Mouse (Mus musculus) testis, postnatal 14 days (tissue): Measurements from ENCODE around the gene Rrp7a.
"Not testable (repeated sequence)": the region's sequence is repeated elsewhere in the genome, so short reads cannot be mapped to it uniquely, and the experiment has no call there.

ENCODE experiments used
- DNase-seq: peaks from one replicate; pipeline ENCODE4 v3.0.0; 2021; ENCODE audit warnings: low spot score

Rrp7a gene

GRCm38 (mm10) chr15:83156929-83157666 is 34.5 kb upstream of the Rrp7a start:
- DNase-seq = no peak

GRCm38 (mm10) chr15:83155672-83156419 is 33.2 kb upstream of the Rrp7a start:
- no peak for DNase-seq

GRCm38 (mm10) chr15:83154309-83154708 is 31.7 kb upstream of the Rrp7a start:
- DNase-seq = no peak

GRCm38 (mm10) chr15:83150694-83151093 is 28.1 kb upstream of the Rrp7a start:
- no peak for DNase-seq

- no peak for DNase-seq
These were observed 27.5 kb upstream of the Rrp7a start for GRCm38 (mm10) chr15:83150073-83150442.

- peak; percentile 98 for DNase-seq
These were observed 26.8 kb upstream of the Rrp7a start, which contains the start of gene Poldip3 for GRCm38 (mm10) chr15:83149196-83150072. Gene Poldip3 (minus strand): TSS chr15:83149384.

GRCm38 (mm10) chr15:83148801-83149195 is 26.2 kb upstream of the Rrp7a start:
- DNase-seq = no peak

GRCm38 (mm10) chr15:83148395-83148794 is 25.8 kb upstream of the Rrp7a start:
- DNase-seq = no peak

GRCm38 (mm10) chr15:83145541-83145940 is 22.9 kb upstream of the Rrp7a start:
- DNase-seq = no peak

- no peak for DNase-seq
These were observed 20.3 kb upstream of the Rrp7a start for GRCm38 (mm10) chr15:83142861-83143260.

GRCm38 (mm10) chr15:83135654-83136053 is 13.1 kb upstream of the Rrp7a start:
- DNase-seq = no peak

- no peak for DNase-seq
These were observed 12.1 kb upstream of the Rrp7a start for GRCm38 (mm10) chr15:83134671-83135070.

- DNase-seq = no peak
These were observed 7.1 kb upstream of the Rrp7a start for GRCm38 (mm10) chr15:83129530-83130231.

- not testable (repeated sequence) for DNase-seq
These were observed 4.4 kb upstream of the Rrp7a start for GRCm38 (mm10) chr15:83127037-83127436.

- no peak for DNase-seq
These were observed 4.0 kb upstream of the Rrp7a start for GRCm38 (mm10) chr15:83126582-83126981.

- DNase-seq = no peak
These were observed 2.0 kb upstream of the Rrp7a start for GRCm38 (mm10) chr15:83124625-83125024.

GRCm38 (mm10) chr15:83121709-83122565 is 664 bp downstream of the Rrp7a start:
- DNase-seq = peak; percentile 50

- no peak for DNase-seq
These were observed 4.2 kb downstream of the Rrp7a start for GRCm38 (mm10) chr15:83118360-83118759.

GRCm38 (mm10) chr15:83115071-83115470 is 7.5 kb downstream of the Rrp7a start:
- no peak for DNase-seq

GRCm38 (mm10) chr15:83114106-83114505 is 8.5 kb downstream of the Rrp7a start:
- DNase-seq = no peak

GRCm38 (mm10) chr15:83112898-83113297 is 9.7 kb downstream of the Rrp7a start:
- DNase-seq = no peak
